Mouse (Mus musculus): Measurements from ENCODE around the gene Sprtn.

DNA sequence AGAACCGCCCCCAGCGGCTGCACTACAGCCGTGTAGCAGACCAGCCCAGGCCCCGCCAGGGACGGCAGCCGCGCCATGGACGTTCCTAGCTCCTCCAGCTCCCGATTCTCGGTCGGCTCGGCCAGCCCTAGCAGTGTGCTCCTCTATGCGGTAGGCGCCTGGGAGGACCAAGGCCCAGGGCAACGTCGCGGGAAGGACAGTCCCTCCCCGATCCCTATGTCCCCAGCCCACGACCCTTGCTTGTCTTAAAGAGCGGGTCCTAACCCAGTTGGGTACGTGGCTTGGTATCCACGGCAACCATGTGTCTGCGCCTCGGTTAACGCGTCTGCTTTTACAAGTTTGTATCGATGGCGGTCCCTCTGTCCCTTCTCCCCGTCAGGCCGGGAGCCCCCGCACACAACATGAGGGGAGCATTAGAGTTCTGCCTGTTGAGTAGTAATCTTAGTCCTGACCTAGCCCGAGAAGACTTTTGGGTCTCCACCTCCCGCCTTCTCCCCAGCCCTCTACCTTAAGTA is 34.5 kb upstream of the Sprtn start:
- TF ChIP-seq POLR2A (IDR thresholded peaks at IDR 0.05; ENCODE audit: insufficient read length, low read depth) (no peak), USF1 (IDR thresholded peaks at IDR 0.05; ENCODE audit: low read depth) (no peak), MYOD1 (IDR thresholded peaks at IDR 0.05; ENCODE audit: control insufficient read depth in 1 of 3, insufficient read length in 2 of 3, low read depth in 2 of 3) (no peak), MYOG (IDR thresholded peaks at IDR 0.05; ENCODE audit: control insufficient read depth in 1 of 3, insufficient read depth in 1 of 3, insufficient read length in 2 of 3, low read depth in 2 of 3) (peak in 1 of 3 experiments; percentile 32), E2F4 (IDR thresholded peaks at IDR 0.05; ENCODE audit: insufficient read depth) (no peak), MAX (IDR thresholded peaks at IDR 0.05; ENCODE audit: low read depth) (no peak), TCF3 (IDR thresholded peaks at IDR 0.05; ENCODE audit: insufficient read length, low read depth) (no peak)
